Mouse (Mus musculus) embryonic fibroblast, embryonic 13.5 days (primary cell): ENCODE measurements around the gene Mapk6.

Experiments used
- CTCF ChIP-seq: IDR thresholded peaks from 2 replicates; pipeline ENCODE4 v1.5.1; 2011; ENCODE audit warnings: mild to moderate bottlenecking, control low read depth, low read length, moderate library complexity, borderline replicate concordance; ENCODE audit not compliant: insufficient read depth
- POLR2A ChIP-seq: IDR thresholded peaks from 2 replicates; pipeline ENCODE4 v1.6.1; 2011; ENCODE audit warnings: low read depth, mild to moderate bottlenecking, control low read depth, low read length, moderate library complexity

- TF ChIP-seq POLR2A = no peak
- TF ChIP-seq CTCF = no peak
Measured at GRCm38 (mm10) chr9:75355783-75356182, 54.0 kb downstream of the Mapk6 start.
